Mouse (Mus musculus) right cerebral cortex, postnatal 10 days (tissue): ENCODE measurements around the gene Polr3b.

Source experiments
- DNase-seq, 2 experiments: peaks; one replicate each; pipeline ENCODE4 v3.0.0; 2021; ENCODE audit warnings: low spot score in 2 of 2

Gene Polr3b

GRCm38 (mm10) chr10:84610783-84611182 is 11.3 kb upstream of the Polr3b start:
- DNase-seq: no peak

- DNase-seq: no peak
These were observed 10.4 kb upstream of the Polr3b start for GRCm38 (mm10) chr10:84611664-84612063.

GRCm38 (mm10) chr10:84612281-84612680 is 9.8 kb upstream of the Polr3b start:
- no peak for DNase-seq

- DNase-seq: no peak
These were observed 8.7 kb upstream of the Polr3b start for GRCm38 (mm10) chr10:84613366-84613765.

GRCm38 (mm10) chr10:84615076-84615475 is 7.0 kb upstream of the Polr3b start:
- no peak for DNase-seq

GRCm38 (mm10) chr10:84631182-84631581 is 9.1 kb downstream of the Polr3b start:
- peak in 1 of 2 experiments; percentile 40 for DNase-seq

GRCm38 (mm10) chr10:84632005-84632404 is 9.9 kb downstream of the Polr3b start:
- no peak for DNase-seq

GRCm38 (mm10) chr10:84636656-84637055 is 14.6 kb downstream of the Polr3b start:
- no peak for DNase-seq

- no peak for DNase-seq
These were observed 16.3 kb downstream of the Polr3b start for GRCm38 (mm10) chr10:84638382-84638781.

GRCm38 (mm10) chr10:84639525-84640287 is 17.6 kb downstream of the Polr3b start:
- DNase-seq: no peak

GRCm38 (mm10) chr10:84640861-84641260 is 18.8 kb downstream of the Polr3b start:
- no peak for DNase-seq

GRCm38 (mm10) chr10:84641576-84641975 is 19.5 kb downstream of the Polr3b start:
- DNase-seq: no peak

GRCm38 (mm10) chr10:84645940-84646339 is 23.8 kb downstream of the Polr3b start:
- DNase-seq: no peak

- peak; percentile 71 to 76 for DNase-seq
These were observed 24.5 kb downstream of the Polr3b start for GRCm38 (mm10) chr10:84646506-84647102.

- DNase-seq: no peak
These were observed 25.2 kb downstream of the Polr3b start for GRCm38 (mm10) chr10:84647264-84647663.

- DNase-seq: no peak
These were observed 26.8 kb downstream of the Polr3b start for GRCm38 (mm10) chr10:84648911-84649310.

- no peak for DNase-seq
These were observed 31.9 kb downstream of the Polr3b start for GRCm38 (mm10) chr10:84654029-84654428.

GRCm38 (mm10) chr10:84654731-84655130 is 32.6 kb downstream of the Polr3b start:
- DNase-seq: no peak

GRCm38 (mm10) chr10:84656618-84657017 is 34.5 kb downstream of the Polr3b start:
- no peak for DNase-seq

GRCm38 (mm10) chr10:84657437-84658087 is 35.5 kb downstream of the Polr3b start:
- DNase-seq: no peak

- DNase-seq: no peak
These were observed 36.2 kb downstream of the Polr3b start for GRCm38 (mm10) chr10:84658088-84658848.

- no peak for DNase-seq
These were observed 37.2 kb downstream of the Polr3b start for GRCm38 (mm10) chr10:84659281-84659680.
